Mouse (Mus musculus) ES-E14 (cell line): ENCODE measurements around the gene Cabp4. TPM values are rescaled to one million over a fixed set of nuclear protein-coding genes. Genes with fewer than 3 reads are reported as not detected.

Source experiments
- DNase-seq: peaks from one replicate; pipeline ENCODE4 v3.0.0-alpha.2; 2013; ENCODE audit warnings: low read depth, low spot score
- H3K27ac ChIP-seq: 2 replicates; pipeline ENCODE4 v1.5.1; 2012; ENCODE audit warnings: low read depth, mild to moderate bottlenecking, low read length, moderate library complexity, mixed read lengths; ENCODE audit not compliant: poor library complexity, insufficient read depth, severe bottlenecking
- H3K36me3 ChIP-seq: 2 replicates; pipeline ENCODE4 v1.6.1; 2012; ENCODE audit warnings: mild to moderate bottlenecking, low read length, moderate library complexity, mixed read lengths; ENCODE audit not compliant: control insufficient read depth, poor library complexity, insufficient read depth, severe bottlenecking
- H3K4me1 ChIP-seq, 2 experiments: fragments of 150-350 bp in 1 of 2; sonication (generic) in 1 of 2; 2 replicates each; pipeline ENCODE4 v1.6.1; 2012; ENCODE audit warnings: low read length in 2 of 2, mild to moderate bottlenecking in 1 of 2, mixed read lengths in 1 of 2; ENCODE audit not compliant: control insufficient read depth in 2 of 2, insufficient read depth in 2 of 2, poor library complexity in 1 of 2
- H3K4me3 ChIP-seq, 2 experiments: fragments of 150-350 bp in 1 of 2; sonication (generic) in 1 of 2; 2 replicates each; pipeline ENCODE4 v1.5.1; 2012; ENCODE audit warnings: low read length in 2 of 2, low read depth in 1 of 2, mild to moderate bottlenecking in 1 of 2, mixed read lengths in 1 of 2; ENCODE audit not compliant: insufficient read depth in 1 of 2, poor library complexity in 1 of 2, severe bottlenecking in 1 of 2
- H3K9ac ChIP-seq: 2 replicates; pipeline ENCODE4 v1.6.1; 2012; ENCODE audit warnings: low read depth, mild to moderate bottlenecking, low read length, mixed read lengths; ENCODE audit not compliant: poor library complexity, insufficient read depth, severe bottlenecking
- H3K9me3 ChIP-seq: fragments of 150-350 bp; sonication (generic); 2 replicates; pipeline ENCODE4 v1.6.1; 2012; ENCODE audit warnings: low read depth, mild to moderate bottlenecking, low read length; ENCODE audit not compliant: control insufficient read depth, insufficient read depth
- CHD2 ChIP-seq: IDR thresholded peaks from 2 replicates; pipeline ENCODE4 v1.6.1; 2014; ENCODE audit warnings: mild to moderate bottlenecking, low read depth, low read length, inconsistent platforms
- HCFC1 ChIP-seq: IDR thresholded peaks from 2 replicates; pipeline ENCODE4 v1.6.1; 2012; ENCODE audit warnings: low read length, inconsistent platforms, borderline replicate concordance; ENCODE audit not compliant: insufficient read depth
- MAFK ChIP-seq: IDR thresholded peaks from 2 replicates; pipeline ENCODE4 v1.6.1; 2014; ENCODE audit warnings: mild to moderate bottlenecking, low read depth, low read length, inconsistent platforms; ENCODE audit not compliant: insufficient read depth
- ZC3H11A ChIP-seq: IDR thresholded peaks from 2 replicates; pipeline ENCODE4 v1.6.1; 2012; ENCODE audit warnings: low read depth, mild to moderate bottlenecking, inconsistent platforms, low read length, borderline replicate concordance
- ZNF384 ChIP-seq: IDR thresholded peaks from 2 replicates; pipeline ENCODE4 v1.6.1; 2012; ENCODE audit warnings: low read depth, low read length, inconsistent platforms
- in situ Hi-C, 2 experiments: fragments of 600-800 bp; cut with MboI; formaldehyde crosslinking; loops; one replicate each; pipeline ENCODE4 v1.15.1; 2025; ENCODE audit warnings: low sequenced_read_pairs in 2 of 2, inconsistent platforms in 1 of 2; ENCODE audit not compliant: unreplicated experiment in 2 of 2
- total RNA-seq: library from RNA; depleted of rRNA; stranded (reverse); fragments of 300-350 nt; gene quantifications from 2 replicates; pipeline ENCODE4 v1.2.3, GENCODE M21; 2012

The Cabp4 gene
- total RNA-seq, 1 experiment, result 1.8 TPM

GRCm38 (mm10) chr19:4121097-4121805 lies 22.6 kb downstream of the Cabp4 start:
- Histone ChIP-seq H3K36me3 (no peaks in the 10 kb centered on the region; the same call in 1 of the 2 replicates), H3K9me3 (no peaks in the 10 kb centered on the region), H3K4me1 (peaks cover 0 to 4% of the 10 kb centered on the region in 2 experiments; a peak in 1 of 4 replicates), H3K27ac (peak overlapping the region; percentile 75), H3K4me3 (peak overlapping the region; percentile 57 to 74), H3K9ac (peak overlapping the region; percentile 88)
- TF ChIP-seq HCFC1, result peak; percentile 86
- TF ChIP-seq ZC3H11A, result no peak
- TF ChIP-seq MAFK, result peak; percentile 83
- in situ Hi-C loops, result no loop called here
- DNase-seq, result peak; percentile 96

- peaks cover 0 to 4% of the 10 kb centered on the region in 2 experiments; a peak in 1 of 4 replicates for H3K4me1 ChIP-seq
- no peaks in the 10 kb centered on the region for H3K9me3 ChIP-seq
- no peak overlapping the region for H3K4me3 ChIP-seq
- no peak for DNase-seq
- H3K9ac ChIP-seq, result no peak overlapping the region
- TF ChIP-seq MAFK (no peak), HCFC1 (no peak), ZC3H11A (no peak), ZNF384 (no peak), CHD2 (no peak)
- in situ Hi-C loops, result no loop called here
- peaks cover 5% of the 10 kb centered on the region; the same call in 1 of the 2 replicates for H3K36me3 ChIP-seq
- no peak overlapping the region for H3K27ac ChIP-seq
Measured at GRCm38 (mm10) chr19:4120496-4120895, 23.3 kb downstream of the Cabp4 start.

- Histone ChIP-seq H3K36me3 (peaks cover 10% of the 10 kb centered on the region; the same call in 1 of the 2 replicates), H3K4me3 (no peak overlapping the region), H3K4me1 (peaks cover 0 to 4% of the 10 kb centered on the region in 2 experiments; a peak in 1 of 4 replicates), H3K9ac (no peak overlapping the region), H3K9me3 (no peaks in the 10 kb centered on the region), H3K27ac (no peak overlapping the region)
- in situ Hi-C loops, result no loop called here
- TF ChIP-seq CHD2, result no peak
- no peak for TF ChIP-seq HCFC1
- TF ChIP-seq MAFK, result no peak
- no peak for TF ChIP-seq ZC3H11A
- TF ChIP-seq ZNF384, result no peak
- DNase-seq, result no peak
Measured at GRCm38 (mm10) chr19:4119716-4120487, 23.9 kb downstream of the Cabp4 start.

GRCm38 (mm10) chr19:4118350-4118749 lies 25.5 kb downstream of the Cabp4 start:
- Histone ChIP-seq H3K9ac (no peak overlapping the region), H3K27ac (no peak overlapping the region), H3K9me3 (no peaks in the 10 kb centered on the region), H3K4me3 (no peak overlapping the region), H3K4me1 (peaks cover 0 to 4% of the 10 kb centered on the region in 2 experiments; a peak in 1 of 4 replicates), H3K36me3 (peaks cover 18% of the 10 kb centered on the region; the same call in 1 of the 2 replicates)
- no peak for DNase-seq
- in situ Hi-C loops, result no loop called here
- no peak for TF ChIP-seq ZC3H11A
- no peak for TF ChIP-seq CHD2
